Mouse (Mus musculus): ENCODE measurements around the gene Wdr20. TPM values are rescaled to one million over a fixed set of nuclear protein-coding genes. Genes with fewer than 3 reads are reported as not detected.
"Not testable (repeated sequence)": the region's sequence is repeated elsewhere in the genome, so short reads cannot be mapped to it uniquely, and the experiment has no call there.

Gene Wdr20
- polyA plus RNA-seq (2015; fragmentation: Nextera tagmentation; extraction: Ambion mirVana) = 27.1 and 28.0 TPM in 2 replicates

- H3K36me3 ChIP-seq = no peaks in the 10 kb centered on the region
- peak within 1 kb of the TSS; percentile 99 for H3K4me3 ChIP-seq
- H3K27ac ChIP-seq (replicated peaks) = peak within 1 kb of the TSS; percentile 92
- H3K4me2 ChIP-seq = peak within 1 kb of the TSS; percentile 89
- H3K27me3 ChIP-seq = no peaks in the 10 kb centered on the region; the same call in none of the 2 replicates
- 1% methylated on average over 68 of the region's 69 CpGs for WGBS
- peak; percentile 96 for ATAC-seq (ENCODE audit: low read depth)
- peaks cover 26% of the 10 kb centered on the region for H3K4me1 ChIP-seq (replicated peaks)
- H3K9me3 ChIP-seq = no peaks in the 10 kb centered on the region
- H3K9ac ChIP-seq = peak within 1 kb of the TSS; percentile 97
Measured at GRCm38 (mm10) chr12:110737170-110738157, at the start of gene Wdr20. TSS of gene Wdr20 (plus strand) at chr12:110737944.

GRCm38 (mm10) chr12:110688921-110689320 lies 48.8 kb upstream of the Wdr20 start:
- not testable (repeated sequence) for H3K27me3 ChIP-seq; ATAC-seq (ENCODE audit: low read depth); H3K9ac ChIP-seq; H3K9me3 ChIP-seq; H3K4me2 ChIP-seq; H3K27ac ChIP-seq (replicated peaks); H3K4me3 ChIP-seq
- H3K36me3 ChIP-seq = peaks cover 61% of the 10 kb centered on the region
- WGBS = 97% methylated on average over 3 of the region's 3 CpGs
- H3K4me1 ChIP-seq (replicated peaks) = peaks cover 16% of the 10 kb centered on the region

GRCm38 (mm10) chr12:110689919-110690643 lies 47.7 kb upstream of the Wdr20 start:
- Histone ChIP-seq H3K4me2 (no peak overlapping the region), H3K4me3 (no peak overlapping the region), H3K27ac (replicated peaks) (no peak overlapping the region), H3K27me3 (no peaks in the 10 kb centered on the region), H3K4me1 (replicated peaks) (peaks cover 25% of the 10 kb centered on the region), H3K9ac (no peak overlapping the region), H3K36me3 (peaks cover 70% of the 10 kb centered on the region), H3K9me3 (no peaks in the 10 kb centered on the region)
- no peak for ATAC-seq (ENCODE audit: low read depth)
- 84% methylated on average over 6 of the region's 6 CpGs for WGBS

GRCm38 (mm10) chr12:110693378-110693777 lies 44.4 kb upstream of the Wdr20 start:
- not testable (repeated sequence) for H3K9me3 ChIP-seq; H3K27me3 ChIP-seq; ATAC-seq (ENCODE audit: low read depth); H3K9ac ChIP-seq; H3K4me2 ChIP-seq; H3K27ac ChIP-seq (replicated peaks); H3K4me3 ChIP-seq
- peaks cover 54% of the 10 kb centered on the region for H3K36me3 ChIP-seq
- WGBS = 78% methylated on average over 5 of the region's 5 CpGs
- H3K4me1 ChIP-seq (replicated peaks) = peaks cover 24% of the 10 kb centered on the region

- peak; percentile 71 for ATAC-seq (ENCODE audit: low read depth)
- H3K27ac ChIP-seq (replicated peaks) = peak overlapping the region; percentile 98
- H3K9ac ChIP-seq = peak overlapping the region; percentile 99
- 0% methylated on average over 55 of the region's 55 CpGs for WGBS
- no peaks in the 10 kb centered on the region for H3K27me3 ChIP-seq
- H3K9me3 ChIP-seq = no peaks in the 10 kb centered on the region
- H3K4me2 ChIP-seq = peak overlapping the region; percentile 67
- peak overlapping the region; percentile 91 for H3K4me3 ChIP-seq
- peaks cover 24% of the 10 kb centered on the region for H3K4me1 ChIP-seq (replicated peaks)
- peaks cover 32% of the 10 kb centered on the region for H3K36me3 ChIP-seq
Measured at GRCm38 (mm10) chr12:110695676-110696171, 42.0 kb upstream of the Wdr20 start.

- under 1% methylated on average over 89 of the region's 89 CpGs for WGBS
Measured at GRCm38 (mm10) chr12:110696173-110696974, 41.4 kb upstream of the Wdr20 start.

GRCm38 (mm10) chr12:110696975-110697400 lies 40.8 kb upstream of the Wdr20 start:
- ATAC-seq (ENCODE audit: low read depth) = peak; percentile 19; the same call in 1 of the 2 replicates
- H3K9ac ChIP-seq = peak overlapping the region; percentile 82
- H3K9me3 ChIP-seq = no peaks in the 10 kb centered on the region
- peaks cover 24% of the 10 kb centered on the region for H3K4me1 ChIP-seq (replicated peaks)
- peak overlapping the region; percentile 68 for H3K4me2 ChIP-seq
- no peaks in the 10 kb centered on the region for H3K27me3 ChIP-seq
- H3K27ac ChIP-seq (replicated peaks) = peak overlapping the region; percentile 93
- 54% methylated on average over 9 of the region's 9 CpGs for WGBS
- peak overlapping the region; percentile 91 for H3K4me3 ChIP-seq
- peaks cover 24% of the 10 kb centered on the region for H3K36me3 ChIP-seq

More at GRCm38 (mm10) chr12:110696173-110696974, 41.4 kb upstream of the Wdr20 start:
- H3K27ac ChIP-seq (replicated peaks) = peak overlapping the region; percentile 98
- no peaks in the 10 kb centered on the region for H3K27me3 ChIP-seq
- H3K36me3 ChIP-seq = peaks cover 30% of the 10 kb centered on the region
- peak; percentile 96 for ATAC-seq (ENCODE audit: low read depth)
- peak overlapping the region; percentile 99 for H3K9ac ChIP-seq
- H3K4me2 ChIP-seq = peak overlapping the region; percentile 68
- H3K9me3 ChIP-seq = no peaks in the 10 kb centered on the region
- H3K4me1 ChIP-seq (replicated peaks) = peaks cover 24% of the 10 kb centered on the region
- peak overlapping the region; percentile 91 for H3K4me3 ChIP-seq

- Histone ChIP-seq H3K27me3 (no peaks in the 10 kb centered on the region), H3K9me3 (no peaks in the 10 kb centered on the region), H3K4me3 (no peak overlapping the region), H3K4me1 (replicated peaks) (peaks cover 24% of the 10 kb centered on the region), H3K9ac (no peak overlapping the region), H3K36me3 (peaks cover 21% of the 10 kb centered on the region), H3K27ac (replicated peaks) (no peak overlapping the region), H3K4me2 (no peak overlapping the region)
- ATAC-seq (ENCODE audit: low read depth) = no peak
- 79% methylated on average over 5 of the region's 5 CpGs for WGBS
Measured at GRCm38 (mm10) chr12:110697457-110697856, 40.3 kb upstream of the Wdr20 start.

GRCm38 (mm10) chr12:110698080-110698479 lies 39.7 kb upstream of the Wdr20 start:
- no peaks in the 10 kb centered on the region for H3K9me3 ChIP-seq
- H3K27me3 ChIP-seq = no peaks in the 10 kb centered on the region
- WGBS = 82% methylated on average over 1 of the region's 1 CpGs
- H3K9ac ChIP-seq = no peak overlapping the region
- no peak overlapping the region for H3K4me3 ChIP-seq
- ATAC-seq (ENCODE audit: low read depth) = no peak
- H3K27ac ChIP-seq (replicated peaks) = no peak overlapping the region
- peaks cover 16% of the 10 kb centered on the region for H3K36me3 ChIP-seq
- no peak overlapping the region for H3K4me2 ChIP-seq
- H3K4me1 ChIP-seq (replicated peaks) = peaks cover 21% of the 10 kb centered on the region

GRCm38 (mm10) chr12:110698523-110699170 lies 39.1 kb upstream of the Wdr20 start:
- Histone ChIP-seq H3K9me3 (no peaks in the 10 kb centered on the region), H3K27ac (replicated peaks) (no peak overlapping the region), H3K4me2 (no peak overlapping the region), H3K9ac (0 out of 2 replicates have a peak overlapping the region, but pooled peaks have one; percentile 8), H3K36me3 (peaks cover 12% of the 10 kb centered on the region), H3K27me3 (no peaks in the 10 kb centered on the region), H3K4me1 (replicated peaks) (peaks cover 17% of the 10 kb centered on the region), H3K4me3 (no peak overlapping the region)
- WGBS = 43% methylated on average over 15 of the region's 15 CpGs
- no peak for ATAC-seq (ENCODE audit: low read depth)

GRCm38 (mm10) chr12:110699171-110699547 lies 38.6 kb upstream of the Wdr20 start:
- no peak overlapping the region for H3K27ac ChIP-seq (replicated peaks)
- 0 out of 2 replicates have a peak overlapping the region, but pooled peaks have one; percentile 8 for H3K9ac ChIP-seq
- H3K36me3 ChIP-seq = peaks cover 7% of the 10 kb centered on the region
- no peaks in the 10 kb centered on the region for H3K9me3 ChIP-seq
- no peak for ATAC-seq (ENCODE audit: low read depth)
- H3K4me2 ChIP-seq = no peak overlapping the region
- H3K4me3 ChIP-seq = no peak overlapping the region
- no peaks in the 10 kb centered on the region for H3K27me3 ChIP-seq
- WGBS = 65% methylated on average over 2 of the region's 2 CpGs
- H3K4me1 ChIP-seq (replicated peaks) = peaks cover 13% of the 10 kb centered on the region
